Mouse (Mus musculus): ENCODE measurements at regions not wholly inside any gene's neighbourhood (a gene's known extent, or its start where the extent isn't known, plus 50 kb on each side); places are given as distances from the start of the nearest gene placed in this dataset.

DNA sequence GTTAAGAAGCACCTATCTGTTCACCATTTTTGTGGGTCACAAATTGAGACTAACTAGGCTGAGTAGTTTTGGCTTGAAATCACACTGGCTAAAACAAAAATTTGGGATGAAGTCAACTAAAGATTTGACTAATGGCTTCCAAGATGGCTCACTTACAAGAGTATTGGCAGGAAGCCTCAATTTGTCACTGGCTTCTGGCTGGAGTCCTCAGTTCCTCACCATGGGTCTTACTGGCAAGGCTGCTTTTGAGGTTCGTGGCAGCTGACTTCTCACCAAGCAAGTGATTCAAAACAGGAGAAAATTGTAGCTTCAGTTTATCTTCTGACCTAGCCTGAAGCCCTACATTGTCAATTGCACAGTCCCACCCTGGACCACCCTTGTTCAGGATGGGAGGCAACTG lies 250.0 kb upstream of the Nbea start:
- no peak for DNase-seq (ENCODE audit: low read depth, low spot score)

DNA sequence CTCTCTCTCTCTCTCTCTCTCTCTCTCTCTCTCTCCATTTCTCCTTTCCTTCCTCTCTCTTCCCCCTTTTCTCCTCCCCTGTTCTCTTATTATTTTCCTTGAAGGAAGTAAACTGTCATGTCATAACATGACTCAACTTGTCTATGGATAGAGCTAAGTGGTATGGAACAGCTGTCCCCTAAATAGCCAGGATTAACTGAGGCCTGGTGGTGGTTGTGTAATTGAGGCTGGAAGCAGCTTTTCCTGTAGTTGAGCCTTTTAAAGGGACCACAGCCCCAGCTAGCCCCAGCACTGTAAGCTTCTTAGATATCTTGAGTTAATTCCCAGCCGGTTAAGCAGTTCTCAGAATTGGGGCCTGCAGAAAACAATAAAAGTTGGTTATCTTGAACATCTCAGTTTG lies 243.7 kb upstream of the Nbea start:
- no peak for DNase-seq (ENCODE audit: low read depth, low spot score)

DNA sequence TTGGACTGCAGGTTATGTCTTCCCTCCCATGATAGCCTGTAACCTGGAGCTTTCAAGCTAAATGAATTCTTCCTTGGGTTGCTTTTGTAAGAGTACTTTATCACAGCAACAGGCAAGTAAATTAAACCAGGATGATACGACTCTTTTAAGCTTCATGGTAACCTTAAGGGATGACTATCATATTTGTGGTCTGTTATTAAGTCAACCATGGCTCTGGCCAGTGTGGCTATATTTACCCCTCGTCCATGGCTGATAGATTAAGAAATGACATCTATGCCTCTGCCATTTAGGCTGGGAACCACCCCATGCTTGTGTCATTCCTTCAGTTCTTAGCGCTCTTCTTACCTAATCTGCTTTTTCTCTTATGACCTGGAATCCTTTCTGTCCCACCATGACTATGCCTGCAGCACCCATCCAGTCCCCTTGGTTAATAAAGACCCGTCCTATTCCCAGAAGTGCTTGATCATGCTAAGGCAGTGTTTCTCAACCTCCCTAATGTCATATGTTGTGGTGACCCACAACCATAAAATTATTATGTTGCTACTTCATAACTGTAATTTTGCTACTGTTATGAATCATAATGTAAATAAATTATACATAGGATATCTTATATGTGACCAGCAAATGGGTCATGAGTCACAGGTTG lies 214.5 kb upstream of the Nbea start:
- no peak for DNase-seq (ENCODE audit: low read depth, low spot score)

DNA sequence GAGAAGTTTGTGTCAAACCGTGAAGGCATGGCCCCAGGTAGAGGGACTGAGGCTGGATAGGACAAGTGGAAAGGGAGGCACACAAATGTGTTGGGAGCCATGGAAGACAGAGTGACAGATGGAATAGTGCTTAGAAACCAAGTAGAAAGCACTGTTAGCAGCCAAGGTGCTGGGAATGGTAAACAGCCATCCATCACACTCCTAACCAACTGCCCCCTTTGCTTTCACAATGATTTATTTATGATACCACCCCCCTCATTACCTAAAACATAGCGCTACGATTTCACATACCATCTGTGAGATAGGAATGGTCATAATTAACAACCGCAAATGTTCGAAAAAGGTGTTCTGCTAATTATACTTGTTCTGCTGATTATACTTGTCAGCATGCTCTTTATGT lies 209.6 kb upstream of the Nbea start:
- DNase-seq (ENCODE audit: low read depth, low spot score), result peak; percentile 20

DNA sequence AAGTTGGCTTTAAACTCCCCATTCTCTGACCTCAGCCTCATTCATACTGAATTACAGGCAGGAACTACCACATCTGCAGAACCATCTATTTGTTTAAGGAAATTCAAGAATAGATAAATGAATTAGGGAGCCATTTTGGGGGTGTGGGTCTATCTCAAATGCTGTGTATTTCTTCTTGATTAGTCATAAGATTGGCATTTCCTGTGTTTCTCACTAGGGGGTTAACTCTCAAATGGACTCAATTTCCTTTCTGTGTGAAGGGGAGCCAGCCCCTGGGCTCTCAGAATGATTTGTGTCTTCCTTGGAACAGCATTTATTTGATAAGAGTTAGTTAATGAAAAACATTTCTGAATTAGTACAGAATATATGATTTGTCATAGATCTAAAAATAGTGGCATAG lies 196.8 kb upstream of the Nbea start:
- DNase-seq (ENCODE audit: low read depth, low spot score), result no peak

DNA sequence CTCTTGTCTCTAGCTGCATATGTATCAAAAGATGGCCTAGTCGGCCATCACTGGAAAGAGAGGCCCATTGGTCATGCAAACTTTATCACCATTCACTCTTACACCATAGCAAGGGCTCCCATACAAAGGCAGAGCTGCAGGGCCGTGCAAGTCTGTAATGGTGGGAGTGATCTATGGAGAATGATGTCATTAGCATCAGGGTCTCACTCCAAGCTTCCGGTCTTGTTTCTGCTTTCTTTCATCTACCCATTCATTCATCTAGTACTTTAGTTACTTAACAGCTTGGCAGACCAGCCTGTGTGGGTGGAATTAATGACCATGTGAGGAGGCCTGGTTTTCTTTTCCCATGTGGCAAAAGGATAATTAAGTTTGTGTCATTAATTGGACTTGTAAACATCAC lies 196.0 kb upstream of the Nbea start:
- DNase-seq (ENCODE audit: low read depth, low spot score), result no peak

DNA sequence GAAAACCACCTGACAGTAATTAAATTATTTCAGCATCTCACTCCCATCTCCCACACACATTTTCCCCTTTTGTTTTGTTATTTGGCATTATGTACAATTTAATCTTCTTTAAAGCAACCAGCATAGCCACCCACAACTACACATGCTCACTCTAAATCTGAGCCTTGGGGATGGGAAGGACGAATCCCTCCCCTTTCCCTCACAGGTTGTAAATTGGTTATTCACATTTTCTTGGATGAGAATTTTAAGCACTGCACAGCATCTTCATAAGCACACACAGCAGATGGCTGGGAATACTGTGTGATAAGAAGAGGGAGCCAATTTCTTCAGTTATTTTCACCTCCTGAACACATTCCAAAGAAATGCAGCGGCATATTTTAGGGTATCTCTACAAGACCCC lies 179.0 kb upstream of the Nbea start:
- DNase-seq (ENCODE audit: low read depth, low spot score), result peak; percentile 70

DNA sequence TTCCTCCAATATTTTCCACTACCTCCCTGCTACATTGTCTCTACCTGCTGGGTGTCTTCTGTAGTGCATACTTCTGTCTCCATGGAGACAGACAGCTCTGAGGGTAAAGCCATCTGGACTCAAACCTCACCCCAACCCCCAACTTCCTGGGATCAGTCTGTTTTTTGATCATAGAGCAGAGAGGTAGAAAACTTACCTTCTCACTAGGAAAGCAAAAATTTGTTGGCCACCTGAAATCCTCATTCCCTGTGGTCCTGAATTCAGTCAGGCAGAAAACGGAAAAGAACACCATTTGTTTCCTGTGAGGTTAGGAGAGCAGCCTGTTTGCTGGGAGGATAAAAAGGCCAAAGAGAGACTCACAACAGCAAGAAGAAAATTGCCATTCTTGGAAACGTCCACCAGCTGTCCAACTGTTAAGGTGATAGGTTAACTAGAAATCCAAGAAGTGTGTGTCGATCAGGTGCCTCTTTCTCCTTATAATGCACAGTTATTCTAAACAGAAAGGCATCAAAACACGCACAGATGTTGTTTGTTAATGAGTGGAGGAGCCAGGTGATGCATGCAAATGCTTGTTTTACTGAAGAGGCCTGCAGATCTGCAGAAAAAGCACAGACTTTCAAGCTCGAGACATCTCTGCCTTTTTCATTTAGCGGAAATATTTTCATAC lies 173.7 kb upstream of the Nbea start:
- no peak for DNase-seq (ENCODE audit: low read depth, low spot score)

DNA sequence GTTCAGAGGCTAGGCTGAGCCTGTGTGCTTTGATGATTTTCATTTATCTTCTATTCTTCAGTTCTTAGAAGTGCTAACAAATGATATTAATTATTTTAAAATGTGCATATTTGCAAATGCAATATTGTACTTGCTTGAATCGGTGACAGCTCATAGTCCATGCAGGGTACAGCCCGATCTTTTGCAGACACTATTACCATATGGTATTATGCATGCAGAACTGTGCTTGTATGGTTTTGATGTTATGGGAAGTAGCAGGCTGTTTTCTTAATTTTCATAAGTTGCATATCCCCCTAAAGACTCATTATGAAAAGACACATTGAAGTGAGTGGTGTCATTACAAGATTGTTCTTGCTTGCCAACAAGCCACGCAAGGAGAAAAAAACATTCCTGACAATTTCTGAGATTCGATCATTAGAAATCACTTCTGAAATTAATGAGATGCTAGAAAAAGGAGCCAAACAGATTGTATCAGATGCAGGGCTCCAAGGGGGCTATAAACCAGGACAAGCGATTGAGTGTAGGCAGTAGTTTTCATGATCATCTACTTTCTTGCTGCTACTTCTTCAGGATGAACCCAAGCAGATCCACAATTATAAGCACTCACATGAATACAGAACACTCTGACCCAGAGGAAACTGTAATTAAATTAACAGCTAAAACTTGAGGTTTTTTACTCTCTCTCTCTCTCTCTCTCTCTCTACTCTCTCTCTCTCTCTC lies 172.8 kb upstream of the Nbea start:
- DNase-seq (ENCODE audit: low read depth, low spot score), result no peak

Measured in brain, embryonic 18.5 days (tissue).